Mouse (Mus musculus): ENCODE measurements around the gene Smim5.
"Not testable (repeated sequence)": the region's sequence is repeated elsewhere in the genome, so short reads cannot be mapped to it uniquely, and the experiment has no call there.

Gene Smim5

DNA sequence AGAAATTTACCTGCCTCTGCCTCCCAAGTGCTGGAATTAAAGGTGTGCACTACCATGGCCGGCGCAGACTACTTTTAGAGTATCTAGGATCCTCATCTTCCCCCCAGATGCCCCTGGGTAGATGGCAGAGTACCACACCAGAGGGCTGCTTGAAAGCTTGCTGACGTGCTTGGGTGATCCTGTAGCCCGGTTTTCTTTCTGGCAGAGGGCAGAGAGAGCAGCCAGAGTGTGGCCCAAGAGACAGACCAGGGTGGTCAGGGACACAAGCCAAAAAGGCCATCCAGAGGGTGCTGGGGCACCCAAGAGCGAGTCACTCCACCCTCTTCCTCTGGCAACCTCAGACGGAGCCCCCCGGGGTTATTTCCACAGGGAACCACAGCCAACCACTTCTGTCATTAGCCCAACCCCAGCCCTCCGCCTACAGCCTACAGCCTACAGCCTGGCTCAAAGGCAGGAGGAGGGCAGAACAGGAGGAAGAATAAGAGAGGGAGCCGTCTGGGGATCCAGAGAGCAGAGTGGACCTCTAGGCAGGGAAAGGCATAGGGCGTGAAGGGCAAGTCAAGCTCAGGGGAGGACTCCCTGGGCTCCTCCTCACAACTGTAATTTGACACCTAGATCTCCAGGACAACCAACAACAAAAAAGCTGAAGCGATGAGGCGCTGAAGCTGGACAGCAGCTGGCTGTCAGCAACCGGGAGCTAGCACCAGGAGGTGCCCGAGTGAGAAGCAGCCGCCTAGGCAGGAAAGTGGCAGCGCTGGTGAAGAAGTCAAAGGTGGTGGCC, at the start of gene Smim5:
Smim5 (plus strand) TSS at position 481 of the 781 bp plus-strand sequence.
- DNase-seq (ENCODE audit: inconsistent ontology term): peak; percentile 65

DNA sequence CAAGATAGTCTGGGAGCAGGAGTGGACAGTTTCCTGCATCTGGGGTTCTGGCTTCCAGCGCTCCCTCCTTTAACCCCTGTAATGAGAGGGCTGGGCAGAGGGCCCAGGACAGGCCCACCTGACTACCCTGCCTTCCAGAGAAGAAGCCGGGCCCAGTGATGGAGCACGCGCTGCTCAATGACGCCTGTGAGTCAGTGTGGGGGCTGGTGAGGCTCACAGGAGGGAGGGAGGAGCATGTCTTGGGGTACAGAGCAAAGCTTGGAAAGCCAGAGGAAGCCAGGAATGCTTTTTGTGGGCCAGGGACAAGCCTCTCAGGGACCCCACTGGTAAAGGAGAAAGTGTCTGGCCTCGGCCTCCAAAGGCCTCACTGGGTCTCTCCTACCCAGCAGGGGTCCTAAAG, 45.1 kb upstream of the Smim5 start:
- DNase-seq (ENCODE audit: inconsistent ontology term): no peak

DNA sequence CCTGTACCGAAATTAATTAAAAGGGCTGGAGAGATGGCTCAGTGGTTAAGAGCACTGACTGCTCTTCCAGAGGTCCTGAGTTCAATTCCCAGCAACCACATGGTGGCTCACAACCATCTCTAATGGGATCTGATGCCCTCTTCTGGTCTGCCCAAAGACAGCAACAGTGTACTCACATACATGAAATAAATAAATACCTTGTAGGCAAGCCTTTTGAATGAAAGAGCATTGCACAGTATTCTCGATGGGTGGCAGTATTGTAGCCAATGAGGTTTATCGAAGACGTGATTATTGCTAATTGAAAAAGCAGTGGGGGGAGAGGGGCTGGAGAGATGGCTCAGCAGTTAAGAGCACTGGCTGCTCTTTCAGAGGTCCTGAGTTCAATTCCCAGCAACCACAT, 42.6 kb upstream of the Smim5 start:
- not testable (repeated sequence) for DNase-seq (ENCODE audit: inconsistent ontology term)

DNA sequence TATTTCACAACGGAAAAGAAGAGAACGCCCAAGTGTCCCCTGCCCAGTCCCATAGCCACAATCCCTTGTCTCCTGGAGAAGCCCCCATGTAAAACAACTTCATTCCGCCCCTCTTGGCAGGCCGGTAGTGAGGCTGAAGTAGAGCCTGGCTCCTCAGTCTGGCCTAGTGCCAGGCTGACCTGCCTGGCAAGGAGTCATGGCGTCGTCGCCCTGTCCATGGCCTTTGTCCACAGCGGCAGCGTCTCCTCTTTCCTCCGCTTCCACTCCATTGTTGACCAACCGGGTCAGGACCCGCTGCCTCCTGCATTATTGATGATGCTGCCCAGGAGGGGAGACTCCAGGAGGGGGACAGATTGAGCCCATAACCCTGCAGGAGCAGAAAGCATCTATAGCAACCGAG, 41.8 kb upstream of the Smim5 start:
- DNase-seq (ENCODE audit: inconsistent ontology term): no peak

DNA sequence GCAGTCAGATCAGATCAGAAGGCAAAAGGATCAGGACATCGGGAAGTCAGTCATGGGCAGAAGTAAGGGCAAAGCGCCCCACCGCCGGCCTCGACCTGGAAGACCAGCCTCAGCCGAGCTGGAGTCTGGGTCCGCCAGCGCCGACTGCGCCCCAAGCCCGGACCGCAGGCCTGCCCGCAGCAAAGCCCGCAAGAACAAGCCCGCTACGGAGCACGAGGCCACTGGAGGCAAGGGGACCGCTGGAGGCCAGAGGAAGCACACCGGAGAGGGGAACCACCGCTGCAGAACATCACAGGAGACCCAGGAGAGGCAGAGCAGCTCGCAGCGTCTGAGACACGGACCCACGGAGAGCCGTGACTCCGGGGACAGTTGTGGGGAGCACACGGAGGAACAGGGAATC, 41.4 kb upstream of the Smim5 start, which contains the start of gene Myo15b:
Myo15b (plus strand) TSS at position 53 of the 400 bp plus-strand sequence.
- no peak for DNase-seq (ENCODE audit: inconsistent ontology term)

DNA sequence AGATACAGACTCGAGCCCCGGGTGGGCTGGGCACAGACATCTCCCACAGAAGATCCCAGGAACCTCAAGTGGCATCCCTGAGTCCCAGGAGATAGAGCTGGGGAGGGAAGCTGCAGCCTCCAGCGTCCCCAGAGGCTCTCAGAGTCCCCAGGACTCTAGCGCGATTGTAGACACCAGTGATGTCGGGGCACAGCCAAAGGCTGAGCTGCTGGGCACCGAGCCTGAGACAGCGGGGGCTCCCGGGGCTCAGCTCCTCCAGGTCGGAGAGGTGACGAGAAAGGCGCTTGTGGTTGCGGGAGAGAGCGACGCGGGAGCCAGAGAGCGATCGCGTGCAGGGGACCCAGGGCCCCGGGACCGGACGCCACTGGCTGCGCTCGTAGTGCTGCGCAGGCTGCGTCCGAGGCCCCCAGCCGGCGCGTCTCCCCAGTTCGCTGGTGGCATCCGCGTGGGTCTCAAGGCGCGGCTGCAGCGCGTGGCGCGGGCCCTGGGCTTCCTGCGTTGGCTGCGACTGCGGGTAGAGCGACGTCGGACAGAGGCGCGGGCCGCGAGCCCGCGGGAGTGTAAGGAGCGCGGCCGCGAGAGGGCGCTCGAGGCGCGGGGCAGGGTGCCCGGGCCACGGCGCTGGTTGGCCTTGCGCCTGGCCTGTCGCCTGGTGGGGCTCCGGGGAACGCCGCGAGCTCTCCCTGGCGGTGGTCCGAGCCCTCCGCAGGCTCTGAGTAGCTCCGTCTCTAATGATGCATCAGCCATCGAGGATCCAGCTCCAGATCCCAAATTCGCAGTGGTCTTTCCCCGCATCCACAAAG, 40.4 kb upstream of the Smim5 start:
- DNase-seq (ENCODE audit: inconsistent ontology term): peak; percentile 89

DNA sequence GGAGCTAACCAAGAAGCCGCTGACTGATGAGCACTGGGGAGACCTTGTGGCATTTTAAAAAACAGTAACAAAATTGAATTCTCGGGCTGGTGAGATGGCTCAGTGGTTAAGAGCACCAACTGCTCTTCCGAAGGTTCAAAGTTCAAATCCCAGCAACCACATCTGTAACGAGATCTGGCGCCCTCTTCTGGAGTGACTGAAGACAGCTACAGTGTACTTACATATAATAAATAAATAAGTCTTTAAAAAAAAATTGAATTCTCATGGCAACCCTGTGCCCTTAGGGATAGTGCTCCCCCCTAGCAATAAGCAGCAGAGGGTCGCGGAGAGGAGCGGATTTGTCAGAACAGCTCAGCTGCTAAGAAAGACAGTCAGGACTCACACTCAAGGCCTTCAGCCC, 35.9 kb upstream of the Smim5 start:
- DNase-seq (ENCODE audit: inconsistent ontology term): no peak

DNA sequence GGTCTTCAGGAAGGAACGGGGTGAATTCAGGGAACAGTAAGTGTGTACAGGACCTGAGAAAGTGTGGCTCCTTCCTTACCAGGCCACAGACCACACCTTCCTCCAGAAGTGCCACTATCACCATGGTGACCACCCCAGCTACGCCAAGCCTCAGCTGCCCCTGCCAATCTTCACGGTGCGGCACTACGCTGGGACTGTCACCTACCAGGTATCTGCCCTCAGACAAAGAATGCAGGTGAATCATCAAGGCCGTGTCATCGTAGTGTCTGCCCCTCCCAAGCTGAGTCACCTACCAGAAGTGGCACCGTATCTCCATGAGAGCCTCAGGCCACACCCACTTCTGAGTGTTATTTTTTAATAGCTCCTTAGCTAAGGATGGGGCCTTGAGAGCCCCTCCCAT, 30.4 kb upstream of the Smim5 start:
- no peak for DNase-seq (ENCODE audit: inconsistent ontology term)

DNA sequence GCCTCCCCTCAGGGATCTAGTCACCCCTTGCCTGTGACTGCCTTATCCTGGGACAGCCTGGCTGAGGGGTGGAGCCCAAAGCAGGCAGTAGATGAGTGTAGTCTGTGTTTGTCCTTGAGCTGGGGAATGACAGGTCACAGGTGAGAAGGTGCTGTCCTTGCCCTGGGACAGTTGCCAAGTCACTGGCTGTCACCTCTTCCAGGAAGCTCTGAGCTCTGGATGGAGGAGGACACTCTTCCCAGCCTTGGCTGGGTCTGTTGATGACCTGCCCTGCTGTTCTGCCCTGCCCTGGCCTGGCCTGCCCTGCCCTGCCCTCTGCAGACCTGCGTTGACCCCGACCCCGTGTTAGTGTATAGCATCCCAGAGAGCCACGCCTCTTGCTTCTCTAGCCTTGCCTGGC, 27.3 kb upstream of the Smim5 start:
- DNase-seq (ENCODE audit: inconsistent ontology term): no peak

DNA sequence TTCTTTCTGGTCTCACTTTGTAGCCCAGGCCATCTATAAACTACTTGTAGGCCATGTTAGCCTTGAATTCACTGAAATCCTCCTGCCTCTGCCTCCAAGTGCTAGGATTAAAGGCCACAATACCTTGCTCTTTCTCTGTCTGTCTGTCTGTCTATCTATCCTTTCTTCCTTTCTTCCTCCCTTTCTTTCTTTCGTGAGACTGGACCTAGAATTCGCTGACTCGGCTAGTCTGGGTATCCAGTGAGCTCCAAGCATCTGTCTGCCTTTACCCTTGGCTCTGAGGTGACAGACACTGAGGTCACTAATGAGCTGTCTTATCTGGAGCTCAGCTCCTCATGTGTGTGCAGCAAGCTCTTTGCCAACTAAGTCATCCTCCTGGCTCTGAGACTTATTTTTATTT, 23.8 kb upstream of the Smim5 start:
- no peak for DNase-seq (ENCODE audit: inconsistent ontology term)

DNA sequence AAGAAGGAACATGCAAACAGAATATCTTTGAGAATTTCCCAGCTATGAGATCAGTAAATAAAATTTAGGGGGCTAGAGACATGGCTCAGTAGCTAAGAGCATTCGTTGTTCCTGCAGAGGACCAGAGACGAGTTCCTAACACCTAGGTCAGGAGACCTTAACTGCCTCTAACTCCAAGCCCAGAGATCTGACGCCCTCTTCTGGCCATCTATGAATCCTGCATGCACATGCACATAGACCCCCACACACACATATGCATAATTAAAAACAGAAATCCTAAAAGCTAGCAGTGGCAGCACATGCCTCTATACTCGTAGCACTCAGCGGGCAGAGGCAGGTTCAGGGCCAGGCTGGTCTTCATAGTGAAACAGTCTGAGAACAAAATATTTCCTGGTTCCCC, 23.3 kb upstream of the Smim5 start:
- DNase-seq (ENCODE audit: inconsistent ontology term): no peak

DNA sequence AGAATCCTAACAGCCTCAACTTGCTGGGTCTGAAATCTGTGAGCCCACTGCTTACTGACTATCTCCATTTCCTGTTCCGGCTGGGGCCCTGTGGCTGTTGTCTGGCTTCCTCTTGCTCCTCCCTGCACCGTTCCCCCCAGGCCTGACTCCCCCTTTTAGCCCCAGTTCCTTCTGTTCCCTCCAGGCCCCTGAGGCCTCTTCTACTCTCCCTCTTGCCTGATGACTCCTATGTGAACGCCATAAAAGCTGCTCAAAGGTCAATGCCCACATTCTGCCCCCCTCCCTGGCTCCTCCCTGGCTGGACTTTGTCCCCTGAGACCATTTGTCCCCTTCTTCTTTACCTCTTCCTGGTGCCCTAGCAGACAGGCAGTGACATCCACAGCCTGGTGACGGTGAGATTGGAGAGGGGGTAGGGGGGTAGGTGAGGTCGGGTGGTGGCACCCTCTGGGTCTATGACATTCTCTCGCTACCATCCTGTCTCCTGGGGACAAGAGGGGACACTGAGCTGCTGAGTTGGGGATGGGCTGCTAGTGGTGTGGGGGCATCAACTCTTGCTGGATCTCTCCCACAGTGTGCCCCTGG, 22.5 kb upstream of the Smim5 start:
- no peak for DNase-seq (ENCODE audit: inconsistent ontology term)

DNA sequence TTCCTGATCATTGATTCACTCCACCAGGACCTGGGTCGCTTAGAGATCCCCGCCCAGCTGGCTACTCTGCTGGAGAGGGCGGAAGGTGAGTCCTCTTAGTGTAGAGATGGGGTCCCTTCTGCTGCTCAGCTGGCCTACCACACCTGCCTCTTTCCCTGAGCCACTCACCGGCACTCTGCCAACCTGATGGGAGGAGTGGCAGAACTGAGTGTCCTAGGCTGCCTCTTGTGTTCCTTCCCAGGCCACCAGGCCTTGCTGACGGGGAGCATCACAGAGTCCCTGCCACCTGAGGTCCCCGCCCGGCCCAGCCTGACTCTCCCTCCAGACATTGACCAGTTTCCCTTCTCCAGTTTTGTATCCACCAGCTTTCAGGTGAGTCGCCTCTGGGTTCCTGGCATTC, 21.7 kb upstream of the Smim5 start:
- no peak for DNase-seq (ENCODE audit: inconsistent ontology term)

DNA sequence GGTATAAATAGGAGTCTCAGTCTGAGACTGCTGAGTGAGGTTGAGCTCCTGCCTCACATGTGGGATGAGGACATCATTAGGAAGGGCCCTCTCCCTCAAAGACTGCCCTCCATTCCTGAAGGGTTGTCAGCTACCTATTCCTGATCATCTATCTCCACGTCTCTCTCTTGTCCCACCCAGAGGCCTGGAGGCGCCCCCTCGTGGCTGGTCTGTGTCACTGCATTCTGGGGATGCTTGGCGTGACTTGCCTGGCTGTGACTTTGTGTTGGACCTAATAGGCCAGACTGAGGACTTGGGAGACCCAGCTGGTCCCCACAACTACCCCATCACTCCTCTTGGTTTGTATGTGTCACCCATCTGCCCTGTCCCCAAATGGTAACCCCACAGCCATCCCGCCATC, 18.8 kb upstream of the Smim5 start:
- peak; percentile 25 for DNase-seq (ENCODE audit: inconsistent ontology term)

DNA sequence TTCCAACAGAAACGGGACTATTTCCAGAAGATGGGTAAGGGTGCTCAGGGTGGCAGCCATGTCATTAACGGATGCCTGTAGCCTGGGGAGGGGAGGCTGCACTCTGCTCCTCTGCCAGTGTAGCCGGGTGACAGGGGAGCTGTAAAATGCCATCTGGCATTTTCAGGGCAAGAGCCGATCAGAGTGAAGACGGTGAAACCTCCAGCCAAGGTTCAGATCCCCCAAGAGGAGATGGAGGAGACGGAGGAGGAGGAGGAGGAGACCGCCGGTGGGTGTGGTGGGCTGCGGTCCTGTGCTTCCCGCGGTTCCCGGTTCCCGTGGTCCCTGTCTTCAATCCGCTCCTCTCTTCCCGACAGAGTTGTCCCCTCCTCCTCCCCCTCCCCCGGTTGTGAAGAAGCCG, 16.5 kb upstream of the Smim5 start:
- no peak for DNase-seq (ENCODE audit: inconsistent ontology term)

DNA sequence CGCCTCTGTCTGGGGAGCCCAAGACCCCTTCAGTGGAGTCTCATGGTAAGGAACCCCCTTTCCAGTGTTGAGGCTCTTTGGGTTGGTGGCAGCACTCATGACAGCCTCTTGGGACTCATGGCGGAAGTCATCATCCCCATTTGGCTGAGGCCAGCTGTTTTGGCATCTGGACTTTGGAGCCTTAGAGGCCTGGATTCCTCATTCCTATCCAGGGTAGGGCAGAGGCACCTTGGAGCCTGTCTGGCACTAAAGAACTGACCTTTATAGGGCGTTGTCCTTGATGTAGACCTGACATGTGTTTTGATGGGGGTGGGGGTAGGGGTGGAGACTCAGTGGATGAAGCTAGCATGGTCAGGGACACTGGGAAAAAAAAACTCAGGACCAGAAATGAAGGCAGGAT, 15.4 kb upstream of the Smim5 start:
- no peak for DNase-seq (ENCODE audit: inconsistent ontology term)

DNA sequence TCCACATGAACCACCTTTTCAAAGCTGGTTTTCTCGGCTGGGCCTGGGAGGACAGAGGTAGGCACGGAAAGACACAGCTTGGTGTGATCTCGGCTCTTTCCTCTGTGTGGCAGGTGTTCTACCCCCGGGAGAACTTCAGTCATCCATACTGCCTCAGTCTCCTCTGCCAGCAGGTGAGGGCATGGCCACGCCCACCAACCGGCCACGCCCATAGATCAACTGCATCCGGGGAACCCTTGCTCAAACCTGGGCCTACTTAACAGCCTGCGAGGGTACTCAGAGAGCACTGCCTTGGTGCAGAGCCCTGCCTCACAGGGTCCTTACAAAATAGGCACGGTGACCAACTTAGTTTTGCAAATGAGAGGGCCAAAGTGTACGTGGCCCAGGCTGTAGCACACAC, 14.5 kb upstream of the Smim5 start:
- no peak for DNase-seq (ENCODE audit: inconsistent ontology term)

DNA sequence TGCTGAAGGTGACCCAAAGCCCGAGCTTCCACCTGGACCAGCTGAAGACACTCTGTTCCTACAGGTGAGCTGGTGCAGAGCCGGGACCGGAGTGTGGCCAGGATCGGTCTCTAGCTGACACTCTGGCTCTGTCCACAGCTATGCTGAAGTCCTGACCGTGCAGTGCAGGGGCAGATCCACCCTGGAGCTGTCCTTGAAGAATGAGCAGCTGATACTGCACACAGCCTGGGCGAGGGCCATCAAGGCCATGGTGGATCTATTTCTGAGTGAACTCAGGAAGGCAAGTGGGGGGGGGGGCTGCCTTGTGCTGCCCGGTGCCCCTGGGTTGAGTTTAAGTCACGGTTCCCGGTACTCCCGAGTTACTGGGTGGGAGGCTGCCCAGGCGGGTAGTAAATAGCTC, 13.3 kb upstream of the Smim5 start:
- DNase-seq (ENCODE audit: inconsistent ontology term): no peak

DNA sequence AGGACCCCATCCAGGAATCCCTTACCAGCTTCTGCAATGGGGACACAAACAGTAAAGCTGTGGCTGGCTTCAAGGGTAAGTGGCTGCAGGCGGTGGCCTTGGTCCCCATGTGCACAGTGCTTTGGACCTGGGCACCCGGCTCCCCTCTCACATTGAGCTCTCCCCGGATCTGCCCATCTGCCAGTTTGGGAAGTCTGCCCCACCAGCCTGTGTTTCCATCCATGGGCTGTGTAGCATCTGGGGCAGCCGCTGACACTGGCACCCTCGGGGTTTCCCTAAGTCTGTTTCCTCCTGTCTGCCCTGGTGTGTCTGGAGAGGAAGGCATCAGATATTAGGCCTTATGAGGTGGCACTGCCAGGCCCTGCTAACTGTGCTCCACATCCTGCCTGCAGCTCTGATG, 11.7 kb upstream of the Smim5 start:
- DNase-seq (ENCODE audit: inconsistent ontology term): no peak

DNA sequence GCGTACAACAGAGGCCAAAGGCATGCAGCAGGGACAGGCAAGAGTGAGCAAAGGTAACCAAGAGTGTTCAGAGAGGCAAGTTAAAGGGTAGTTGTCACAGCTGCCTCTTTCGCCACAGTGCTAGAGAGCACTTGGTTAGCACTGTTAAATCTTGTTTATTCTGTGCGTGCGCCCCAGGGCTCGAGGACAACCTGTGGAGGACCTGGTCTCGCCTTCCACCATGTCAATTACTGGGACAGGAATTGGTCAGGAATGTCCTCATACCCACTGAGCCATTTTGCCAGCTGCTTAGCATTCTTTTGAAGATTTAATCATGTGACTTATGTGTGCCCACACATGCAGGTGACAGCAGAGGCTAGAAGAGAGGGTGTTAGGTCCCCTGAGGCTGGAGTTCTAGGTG, 10.6 kb upstream of the Smim5 start:
- DNase-seq (ENCODE audit: inconsistent ontology term): no peak

DNA sequence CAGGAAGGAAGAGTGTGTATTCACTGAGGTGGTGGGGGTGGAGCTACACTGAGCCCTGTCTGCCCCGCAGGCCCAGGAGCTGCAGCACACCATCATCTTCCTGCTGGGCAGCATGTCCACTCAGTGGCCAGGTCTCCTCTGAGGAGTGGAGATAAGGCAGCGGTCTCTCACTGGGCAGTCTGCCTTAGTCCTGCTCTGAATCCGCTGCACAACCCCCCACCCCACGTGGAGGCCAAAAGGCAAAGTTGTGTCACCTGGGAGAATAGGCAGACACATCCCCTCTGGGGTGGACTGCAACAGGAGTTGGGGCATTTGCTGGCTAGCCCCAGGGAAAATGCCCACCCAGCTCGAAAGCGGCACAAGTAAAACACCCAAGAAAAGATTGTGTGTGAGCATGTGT, 7.6 kb upstream of the Smim5 start:
- DNase-seq (ENCODE audit: inconsistent ontology term): no peak

DNA sequence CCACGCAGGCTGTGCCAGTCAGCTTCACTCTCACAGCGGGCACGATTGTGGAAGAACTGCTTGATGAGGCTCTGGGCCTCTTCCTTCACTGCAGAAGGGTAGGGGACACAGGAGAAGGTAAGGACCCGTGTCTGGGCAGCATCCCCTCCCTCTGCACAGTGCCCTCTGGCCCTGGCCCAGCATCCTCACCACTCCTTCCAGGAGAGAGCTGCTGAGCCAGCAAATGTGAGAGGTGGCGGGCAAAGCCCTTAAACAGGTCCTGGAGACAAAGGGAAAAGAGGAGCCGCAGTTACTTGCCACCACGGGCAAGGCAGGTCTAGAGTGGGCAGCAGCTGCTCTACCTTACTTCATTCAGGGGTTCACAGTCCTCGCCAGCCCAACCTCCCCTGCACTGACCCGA, 6.7 kb upstream of the Smim5 start:
- no peak for DNase-seq (ENCODE audit: inconsistent ontology term)

All from Muller cell, postnatal 12 days (primary cell).